Mouse (Mus musculus): Measurements from ENCODE around the gene Asrgl1. TPM values are rescaled to one million over a fixed set of nuclear protein-coding genes. Genes with fewer than 3 reads are reported as not detected.

Gene Asrgl1
- polyA plus RNA-seq, 1 experiment from 2014 or later, result 14.5 TPM

DNA sequence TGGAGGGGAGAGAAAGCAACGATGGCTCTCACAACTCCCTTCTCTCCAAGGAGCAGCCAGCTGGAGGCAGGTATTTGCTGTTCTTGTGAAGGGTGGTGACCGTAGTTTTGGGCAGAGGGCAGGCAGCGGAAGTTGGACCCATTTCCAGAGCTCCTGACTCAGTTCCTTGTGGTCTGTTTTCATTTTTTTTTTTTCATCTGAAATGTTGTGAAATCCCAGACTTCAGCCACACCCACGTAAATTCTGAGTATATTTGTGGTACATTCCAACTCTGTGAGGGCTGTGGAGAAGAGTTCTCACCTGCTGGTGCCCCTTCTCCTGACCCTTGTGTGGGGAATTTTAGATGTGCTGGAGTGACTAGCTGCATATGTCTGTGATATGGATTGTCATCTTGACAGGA is 75.3 kb downstream of the Asrgl1 start:
- Histone ChIP-seq H3K4me2 (ENCODE audit: low read depth) (no peak overlapping the region), H3K9ac (ENCODE audit: low read length) (no peak overlapping the region), H3K4me1 (ENCODE audit: control insufficient read depth, insufficient read depth, low read length) (no peaks in the 10 kb centered on the region), H3K27me3 (ENCODE audit: control insufficient read depth, insufficient read depth, low read length) (no peaks in the 10 kb centered on the region), H3K9me3 (ENCODE audit: control insufficient read depth, low read length) (no peaks in the 10 kb centered on the region), H3K36me3 (ENCODE audit: control insufficient read depth, insufficient read depth, low read length) (no peaks in the 10 kb centered on the region), H3K4me3 (ENCODE audit: low read depth, low read length) (no peak overlapping the region), H3K27ac (ENCODE audit: low read depth, low read length) (no peak overlapping the region)
- 73% methylated on average over 4 of the region's 4 CpGs for WGBS
- DNase-seq (ENCODE audit: low spot score) (no peak), ATAC-seq (ENCODE audit: insufficient read depth, low FRiP score, low TSS enrichment) (no peak)

Other genes starting within 250 kb of the Asrgl1 start
- 103 and 112 TPM in 2 replicates for gene 1810009A15Rik, start 246.8 kb downstream of the Asrgl1 start, polyA plus RNA-seq (2014; fragmentation: Nextera tagmentation; extraction: Ambion mirVana)
- gene Gm49416, start 246.7 kb downstream of the Asrgl1 start, polyA plus RNA-seq (2014; fragmentation: Nextera tagmentation; extraction: Ambion mirVana), result not detected in 2 replicates
- gene Ints5, start 242.6 kb downstream of the Asrgl1 start, polyA plus RNA-seq (2014; fragmentation: Nextera tagmentation; extraction: Ambion mirVana), result 40.8 and 49.9 TPM in 2 replicates
- 116 and 128 TPM in 2 replicates for gene Ganab, start 237.6 kb downstream of the Asrgl1 start, polyA plus RNA-seq (2014; fragmentation: Nextera tagmentation; extraction: Ambion mirVana)
- gene B3gat3, start 215.3 kb downstream of the Asrgl1 start, polyA plus RNA-seq (2014; fragmentation: Nextera tagmentation; extraction: Ambion mirVana), result 50.6 and 59.0 TPM in 2 replicates
- gene Rom1, start 206.3 kb downstream of the Asrgl1 start, polyA plus RNA-seq (2014; fragmentation: Nextera tagmentation; extraction: Ambion mirVana), result 0.88 and 1.2 TPM in 2 replicates
- 7.9 and 9.3 TPM in 2 replicates for gene Eml3, start 206.1 kb downstream of the Asrgl1 start, polyA plus RNA-seq (2014; fragmentation: Nextera tagmentation; extraction: Ambion mirVana)
- 55.6 and 57.5 TPM in 2 replicates for gene Mta2, start 193.8 kb downstream of the Asrgl1 start, polyA plus RNA-seq (2014; fragmentation: Nextera tagmentation; extraction: Ambion mirVana)
- gene Tut1, start 181.8 kb downstream of the Asrgl1 start, polyA plus RNA-seq (2014; fragmentation: Nextera tagmentation; extraction: Ambion mirVana), result 30.2 and 36.3 TPM in 2 replicates
- 468 and 469 TPM in 2 replicates for gene Eef1g, start 168.6 kb downstream of the Asrgl1 start, polyA plus RNA-seq (2014; fragmentation: Nextera tagmentation; extraction: Ambion mirVana)
- gene Ahnak, start 146.4 kb downstream of the Asrgl1 start, polyA plus RNA-seq (2014; fragmentation: Nextera tagmentation; extraction: Ambion mirVana), result 4.4 and 4.5 TPM in 2 replicates
- not detected in 2 replicates for gene Scgb1a1, start 47.7 kb downstream of the Asrgl1 start, polyA plus RNA-seq (2014; fragmentation: Nextera tagmentation; extraction: Ambion mirVana)

All from neural tube, embryonic 11.5 days (tissue).